Mouse (Mus musculus): ENCODE results near the gene Magee2. TPM values are rescaled to one million over a fixed set of nuclear protein-coding genes. Genes with fewer than 3 reads are reported as not detected.
"Not testable (repeated sequence)": the region's sequence is repeated elsewhere in the genome, so short reads cannot be mapped to it uniquely, and the experiment has no call there.

Gene Magee2
- total RNA-seq (2021), result under 1 TPM in 1 of 2 experiments, not detected in 1; 0.08 TPM
- long read RNA-seq, experiment 1, result 0 reads
- long read RNA-seq, experiment 2, result 0 reads

GRCm38 (mm10) chrX:104856751-104857341 lies at the start of gene Magee2:
TSS of gene Magee2 (minus strand) at chrX:104857267.
- DNase-seq, result no peak
- intact Hi-C loops (cut with DNase I; ENCODE audit: low total_unique reads), result no loop called here

GRCm38 (mm10) chrX:104853610-104854009 lies 3.5 kb downstream of the Magee2 start:
- intact Hi-C loops (cut with DNase I; ENCODE audit: low total_unique reads), result no loop called here
- DNase-seq, result no peak

GRCm38 (mm10) chrX:104817583-104817982 lies 39.5 kb downstream of the Magee2 start:
- intact Hi-C loops (cut with DNase I; ENCODE audit: low total_unique reads); DNase-seq: not testable (repeated sequence)

GRCm38 (mm10) chrX:104816987-104817386 lies 40.1 kb downstream of the Magee2 start:
- intact Hi-C loops (cut with DNase I; ENCODE audit: low total_unique reads); DNase-seq: not testable (repeated sequence)

- intact Hi-C loops (cut with DNase I; ENCODE audit: low total_unique reads); DNase-seq: not testable (repeated sequence)
These were observed 43.4 kb downstream of the Magee2 start for GRCm38 (mm10) chrX:104813704-104814103.

Other genes with a start within 250 kb of the Magee2 start
- 1 to 10 TPM; 1.1 to 1.3 TPM for gene Zdhhc15, start 186.2 kb downstream of the Magee2 start, total RNA-seq (2021)
- 1 to 10 TPM; 6.6 to 8.7 TPM for gene Pbdc1, start 222.5 kb upstream of the Magee2 start, total RNA-seq (2021)